Mouse (Mus musculus): ENCODE results near the gene Ints6l.

DNA sequence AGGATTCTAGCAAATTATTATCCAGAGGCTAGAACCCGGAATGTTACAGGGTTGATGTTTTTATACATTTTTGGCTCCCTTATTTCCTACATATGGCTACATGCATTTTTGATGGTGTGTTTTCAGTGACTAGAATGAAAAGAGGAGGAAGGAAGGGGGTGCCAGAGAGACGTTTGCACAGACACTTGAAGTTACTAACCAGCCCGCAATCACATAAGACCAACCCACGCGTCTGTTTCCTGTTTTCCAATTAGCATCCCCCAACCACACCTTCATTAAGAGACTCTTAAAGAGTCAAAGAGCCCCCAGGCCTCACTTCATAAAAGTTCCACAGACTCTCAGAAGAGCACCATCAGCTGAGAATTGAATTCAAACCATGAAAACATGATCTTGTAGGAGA is 48.5 kb upstream of the Ints6l start:
- TF ChIP-seq POLR2A (IDR thresholded peaks at IDR 0.05; ENCODE audit: borderline replicate concordance, control insufficient read depth, low read depth, low read length), result no peak
- TF ChIP-seq CTCF (IDR thresholded peaks at IDR 0.05; ENCODE audit: control insufficient read depth, insufficient read depth, low read length), result no peak
